Mouse (Mus musculus) lung, adult 2 months (tissue): ENCODE measurements at regions not wholly inside any gene's neighbourhood (a gene's known extent, or its start where the extent isn't known, plus 50 kb on each side); places are given as distances from the start of the nearest gene placed in this dataset.

Experiments used
- DNase-seq: peaks from one replicate; pipeline ENCODE4 v3.0.0; 2022
- H3K4me1 ChIP-seq: fragments of 200-500 bp; 2 replicates; pipeline ENCODE4 v1.6.1; 2011; ENCODE audit warnings: low read length; ENCODE audit not compliant: control insufficient read depth, insufficient read depth
- H3K4me3 ChIP-seq: fragments of 200-500 bp; replicated peaks from 2 replicates; pipeline ENCODE3; 2011; ENCODE audit warnings: low read depth, mild to moderate bottlenecking, control low read depth, low read length; ENCODE audit errors: extremely low read depth
- CTCF ChIP-seq: fragments of 200-500 bp; IDR thresholded peaks from 2 replicates; pipeline ENCODE4 v1.5.1; 2011; ENCODE audit warnings: mild to moderate bottlenecking, low read length, control low read depth; ENCODE audit not compliant: insufficient read depth
- POLR2A ChIP-seq: fragments of 200-500 bp; IDR thresholded peaks from 2 replicates; pipeline ENCODE4 v1.6.1; 2011; ENCODE audit warnings: low read depth, mild to moderate bottlenecking, control low read depth, low read length, borderline replicate concordance; ENCODE audit errors: extremely low read depth
- WGBS: fragments of 180-500 bp; shearing (Covaris S2); methylation state at CpG from one replicate; pipeline ENCODE4 v1.1.7; 2018; 5-methylcytosine and 5-hydroxymethylcytosine counted together

DNA sequence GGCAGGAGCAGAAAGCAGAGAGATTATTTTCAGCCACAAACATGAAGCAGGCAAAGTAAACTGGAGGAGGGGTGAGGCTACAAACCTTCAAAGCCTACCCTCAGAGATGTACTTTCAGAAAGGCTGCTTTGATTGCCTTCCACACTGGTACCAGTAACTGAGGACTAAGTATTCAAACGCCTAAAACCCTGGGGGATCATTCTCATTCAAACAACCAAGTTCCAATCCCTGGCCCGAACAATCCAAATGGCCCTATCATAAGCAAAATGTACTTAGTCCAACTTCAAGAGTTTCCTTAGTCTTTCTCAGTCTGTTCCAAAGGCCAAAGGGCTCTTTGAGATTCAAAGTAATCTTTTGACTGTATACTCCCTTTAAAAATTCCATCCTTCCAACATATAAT lies 270.5 kb downstream of the Foxa2 start:
- DNase-seq: no peak
- TF ChIP-seq POLR2A: no peak
- TF ChIP-seq CTCF: no peak
- WGBS: 63% methylated on average over 2 of the region's 2 CpGs
- Histone ChIP-seq H3K4me1 (no peaks in the 10 kb centered on the region), H3K4me3 (no peak overlapping the region)

DNA sequence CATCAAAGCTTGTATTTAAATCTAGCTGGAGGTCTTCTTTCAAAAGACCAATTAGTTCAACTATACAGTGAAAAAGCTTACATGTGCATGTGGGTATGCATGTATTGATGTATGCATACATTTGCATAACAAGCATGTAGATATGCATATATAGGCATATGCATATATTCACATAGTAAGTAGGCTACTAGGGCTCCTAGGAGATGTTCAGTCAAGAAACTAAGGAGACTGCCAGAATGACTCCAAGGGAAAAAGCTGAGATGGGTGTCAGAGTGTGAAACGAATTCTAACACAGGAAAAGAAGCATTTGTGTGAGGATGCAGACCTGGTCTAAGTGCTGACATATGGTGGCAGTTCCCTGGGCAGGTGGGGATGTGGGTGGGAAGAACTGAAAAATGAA lies 274.2 kb downstream of the Foxa2 start:
- no peak for TF ChIP-seq CTCF
- TF ChIP-seq POLR2A: no peak
- Histone ChIP-seq H3K4me1 (no peaks in the 10 kb centered on the region), H3K4me3 (no peak overlapping the region)
- 30% methylated on average over 1 of the region's 1 CpGs for WGBS
- no peak for DNase-seq

DNA sequence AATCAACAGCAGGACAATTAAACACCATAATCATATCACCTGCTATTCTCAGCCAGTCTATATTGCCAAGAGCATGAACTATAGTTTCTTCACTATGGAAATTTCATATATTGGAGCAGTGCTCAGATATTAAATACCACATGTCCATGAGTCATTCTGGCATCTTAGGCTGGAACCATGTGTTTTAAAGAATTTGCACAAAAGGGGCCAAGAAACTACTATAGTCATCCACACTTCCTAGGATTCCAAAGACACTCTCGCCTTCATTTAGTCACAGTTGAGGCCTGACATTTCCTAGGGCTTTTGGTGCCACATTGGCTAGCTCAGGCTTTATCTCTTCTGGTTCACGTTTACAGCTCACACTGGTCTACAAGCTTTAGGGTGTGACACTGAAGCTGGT lies 293.7 kb downstream of the Foxa2 start:
- Histone ChIP-seq H3K4me3 (no peak overlapping the region), H3K4me1 (no peaks in the 10 kb centered on the region)
- no peak for DNase-seq
- TF ChIP-seq CTCF (no peak), POLR2A (no peak)
- WGBS: 55% methylated on average over 2 of the region's 2 CpGs

DNA sequence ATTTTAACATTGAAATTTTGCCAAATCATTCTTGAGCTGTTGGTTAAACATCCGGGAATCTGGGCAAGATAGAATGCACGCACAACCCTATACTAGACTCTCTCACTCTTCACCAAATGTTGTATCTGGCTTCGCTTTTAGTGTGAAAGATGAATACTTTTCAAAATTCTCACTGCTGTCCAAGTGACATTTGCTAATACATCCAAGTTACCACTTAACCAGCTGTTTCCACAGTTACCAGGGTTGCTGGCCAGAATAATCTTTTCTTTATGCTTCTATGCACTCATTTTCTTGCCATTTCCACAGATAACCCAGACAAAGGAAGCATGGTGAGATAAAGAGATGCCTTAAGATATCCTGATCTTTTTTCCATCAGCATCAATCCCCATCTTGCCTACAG lies 294.9 kb downstream of the Foxa2 start:
- WGBS: 66% methylated on average over 3 of the region's 3 CpGs
- no peak for DNase-seq

DNA sequence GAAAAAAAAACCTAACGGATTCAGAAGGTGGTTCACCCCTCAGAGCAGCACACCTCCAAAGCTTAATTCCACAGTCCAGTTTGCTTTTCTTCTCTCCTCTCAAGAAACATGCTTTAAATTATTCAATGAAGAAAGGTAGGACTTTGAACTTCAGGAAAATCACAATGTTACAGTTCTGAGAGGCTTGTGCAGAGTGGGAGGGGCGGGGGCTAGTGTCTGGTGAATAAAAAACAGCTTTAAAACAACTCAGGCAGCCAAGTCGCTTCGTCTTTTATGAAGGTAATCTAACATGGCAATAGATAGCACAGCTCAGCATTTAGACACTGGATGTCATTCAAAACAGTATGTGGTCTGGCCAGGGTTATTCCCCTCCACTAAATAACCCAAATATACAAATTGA lies 298.8 kb downstream of the Foxa2 start:
- DNase-seq: no peak
- WGBS: 42% methylated on average over 4 of the region's 4 CpGs
- TF ChIP-seq POLR2A: no peak
- TF ChIP-seq CTCF: no peak
- no peaks in the 10 kb centered on the region for H3K4me1 ChIP-seq
- H3K4me3 ChIP-seq: no peak overlapping the region

More for the DNA sequence above, 294.9 kb downstream of the Foxa2 start:
- H3K4me1 ChIP-seq: no peaks in the 10 kb centered on the region
- no peak overlapping the region for H3K4me3 ChIP-seq
- TF ChIP-seq CTCF: no peak
- TF ChIP-seq POLR2A: no peak

DNA sequence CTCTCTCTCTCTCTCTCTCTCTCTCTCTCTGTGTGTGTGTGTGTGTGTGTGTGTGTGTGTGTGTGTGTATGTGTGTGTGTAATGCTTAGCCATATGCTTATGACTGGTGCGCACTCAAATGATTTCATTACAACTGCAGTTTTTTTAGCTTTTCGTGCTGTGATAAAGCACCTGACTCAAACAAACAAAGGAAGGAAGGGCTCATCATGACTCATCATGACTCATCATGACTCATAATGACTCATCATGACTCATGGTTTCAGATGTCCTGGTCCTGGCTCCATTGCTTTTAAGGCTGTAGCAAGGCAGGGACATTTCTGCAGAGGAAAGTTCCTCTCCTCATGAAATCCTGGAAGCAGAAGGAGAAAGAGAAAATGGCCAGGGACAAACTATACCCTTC lies 302.9 kb downstream of the Foxa2 start:
- Histone ChIP-seq H3K4me1 (no peaks in the 10 kb centered on the region), H3K4me3 (no peak overlapping the region)
- TF ChIP-seq CTCF (no peak), POLR2A (no peak)
- no peak for DNase-seq
- 58% methylated on average over 2 of the region's 2 CpGs for WGBS

DNA sequence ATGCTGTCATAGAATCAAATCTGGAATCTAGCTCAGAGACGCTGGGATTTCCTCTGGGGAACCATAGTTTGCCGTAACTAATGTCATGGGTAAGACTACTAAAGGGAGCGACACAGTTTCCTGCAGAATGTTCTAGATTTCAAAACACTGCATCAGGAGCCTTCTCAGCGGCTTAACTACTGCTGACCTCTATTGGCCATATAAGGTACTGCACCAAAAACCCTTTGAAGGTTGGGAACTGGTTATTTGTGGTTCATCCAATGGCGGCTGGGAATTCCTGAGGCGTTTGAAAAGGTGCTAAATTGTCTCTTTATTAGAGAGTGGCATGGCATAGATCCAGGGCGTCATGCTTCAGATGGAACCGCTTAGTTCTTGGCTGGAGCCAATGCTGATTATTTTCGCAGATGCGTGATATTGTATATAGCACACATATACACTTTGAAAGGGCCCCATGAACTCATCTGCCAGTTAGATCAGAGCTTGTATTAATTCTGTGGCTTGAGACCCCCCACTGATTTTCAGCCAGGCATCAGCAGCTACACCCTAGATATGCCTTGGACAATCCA lies 308.4 kb downstream of the Foxa2 start:
- TF ChIP-seq POLR2A (no peak), CTCF (peak; percentile 29; the same call in 1 of the 2 replicates)
- DNase-seq: peak; percentile 3
- no peak overlapping the region for H3K4me3 ChIP-seq
- WGBS: 32% methylated on average over 10 of the region's 10 CpGs
- no peaks in the 10 kb centered on the region for H3K4me1 ChIP-seq

DNA sequence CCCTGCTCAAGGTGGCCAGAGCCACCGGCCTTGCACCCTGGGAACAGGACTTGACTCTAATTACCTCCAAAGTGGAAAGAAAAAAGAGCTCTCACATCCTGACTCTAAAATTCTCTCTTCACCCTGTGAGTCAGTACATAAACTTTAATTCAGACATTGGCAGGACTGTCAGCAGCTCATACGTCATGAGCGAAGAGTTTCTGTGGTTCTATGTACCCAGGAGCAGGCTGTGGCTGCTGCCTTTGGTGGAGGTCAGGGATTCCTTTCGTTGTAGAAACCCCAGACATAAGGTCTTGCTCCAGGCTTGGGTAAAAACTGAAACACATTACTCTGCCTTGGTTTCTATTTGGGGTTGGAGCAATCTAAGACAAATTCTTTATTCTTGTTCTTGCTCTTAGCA lies 319.4 kb downstream of the Foxa2 start:
- no peak overlapping the region for H3K4me3 ChIP-seq
- TF ChIP-seq POLR2A (no peak), CTCF (no peak)
- no peak for DNase-seq
- H3K4me1 ChIP-seq: no peaks in the 10 kb centered on the region
- 48% methylated on average over 4 of the region's 4 CpGs for WGBS

DNA sequence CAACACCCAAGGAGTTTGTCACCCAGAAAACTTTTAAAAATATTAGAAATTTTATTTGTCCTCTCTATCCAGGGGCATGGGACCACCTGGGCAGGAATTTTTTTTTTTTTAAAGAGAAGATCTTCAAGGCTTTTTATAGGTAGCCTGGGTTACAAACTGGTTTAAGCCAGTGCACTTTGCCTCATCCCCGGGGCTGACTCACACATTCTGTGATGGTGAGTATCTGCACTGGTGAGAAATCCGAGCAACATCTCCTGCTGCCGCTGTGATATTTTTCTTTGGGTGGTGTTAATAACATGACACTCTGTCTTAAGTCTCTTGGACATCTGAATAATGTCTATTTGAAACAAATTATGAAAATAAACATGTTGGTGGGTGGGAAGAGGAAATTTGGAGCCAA lies 327.8 kb downstream of the Foxa2 start:
- 81% methylated on average over 3 of the region's 3 CpGs for WGBS
- TF ChIP-seq POLR2A (no peak), CTCF (no peak)
- no peak for DNase-seq

DNA sequence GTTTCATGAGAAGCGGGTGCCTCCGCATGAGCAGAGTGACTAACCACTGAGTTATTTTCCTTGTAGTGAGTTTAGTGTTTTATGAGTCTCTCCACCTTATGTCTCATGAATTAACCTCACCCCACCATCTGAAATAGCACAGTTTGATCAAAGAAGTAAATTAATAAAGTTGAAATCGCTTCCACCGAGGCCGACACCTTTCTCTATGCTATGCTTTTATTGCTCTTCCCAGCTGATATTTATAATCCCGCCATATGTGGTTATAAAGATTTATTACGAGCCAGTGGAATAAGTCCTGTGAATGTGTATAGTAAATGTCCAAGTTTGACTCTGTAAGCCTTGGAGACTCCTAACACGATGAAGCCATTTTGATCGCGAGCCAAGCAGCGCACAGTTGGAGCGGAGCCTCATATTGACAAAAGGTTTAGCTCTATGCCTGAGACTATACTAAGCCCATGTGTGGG lies 329.3 kb downstream of the Foxa2 start:
- 86% methylated on average over 12 of the region's 12 CpGs for WGBS
- TF ChIP-seq CTCF (no peak), POLR2A (no peak)
- Histone ChIP-seq H3K4me3 (no peak overlapping the region), H3K4me1 (no peaks in the 10 kb centered on the region)
- no peak for DNase-seq

More for the DNA sequence above, 327.8 kb downstream of the Foxa2 start:
- Histone ChIP-seq H3K4me1 (no peaks in the 10 kb centered on the region), H3K4me3 (no peak overlapping the region)
